Mouse (Mus musculus) olfactory bulb, adult 2 months (tissue): ENCODE measurements around the gene Gm17581.

Experiments used
- CTCF ChIP-seq: fragments of 200-500 bp; IDR thresholded peaks from 2 replicates; pipeline ENCODE4 v1.5.1; 2012; ENCODE audit warnings: low read depth, mild to moderate bottlenecking, low read length, moderate library complexity; ENCODE audit not compliant: insufficient read depth
- POLR2A ChIP-seq: fragments of 200-500 bp; IDR thresholded peaks from 2 replicates; pipeline ENCODE4 v1.6.1; 2012; ENCODE audit warnings: mild to moderate bottlenecking, low read depth, low read length, moderate library complexity; ENCODE audit not compliant: insufficient read depth

DNA sequence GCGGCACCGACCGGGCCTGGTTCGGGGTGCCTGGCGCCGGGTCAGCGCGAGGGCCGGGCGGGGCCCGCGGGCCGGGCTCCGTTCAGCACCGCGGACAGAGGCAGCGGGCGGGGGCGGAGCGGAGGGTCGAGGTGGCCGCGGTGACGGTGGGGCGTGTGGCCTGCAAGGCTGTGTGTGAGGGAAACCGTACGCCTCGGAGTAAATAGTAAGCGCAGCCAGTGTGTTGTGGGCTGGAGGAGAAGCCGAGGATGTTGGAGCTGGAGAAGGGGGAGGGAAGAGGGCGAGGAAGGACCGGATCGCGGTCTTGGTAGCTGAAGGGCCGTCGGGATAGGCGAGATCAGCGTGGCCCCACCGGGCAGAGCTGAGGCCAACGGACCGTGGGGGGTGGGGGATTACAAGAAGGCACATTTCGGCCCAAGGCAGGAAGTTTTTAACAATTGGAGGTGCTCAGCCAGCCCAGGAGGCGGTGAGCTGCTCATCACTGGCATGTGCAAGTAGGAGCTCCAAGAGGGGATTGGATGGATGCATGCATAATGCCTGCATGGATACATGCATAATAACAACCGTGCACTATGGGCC lies 40.1 kb upstream of the Gm17581 start:
- no peak for TF ChIP-seq POLR2A
- no peak for TF ChIP-seq CTCF
